Mouse (Mus musculus): Measurements from ENCODE around the gene Pitx2. TPM values are rescaled to one million over a fixed set of nuclear protein-coding genes. Genes with fewer than 3 reads are reported as not detected.
A peak's percentile ranks its signal among the peaks of the same experiment; 100 is the strongest.

Pitx2 gene
- polyA plus RNA-seq, 1 experiment from 2014 or later: 16.1 TPM

DNA sequence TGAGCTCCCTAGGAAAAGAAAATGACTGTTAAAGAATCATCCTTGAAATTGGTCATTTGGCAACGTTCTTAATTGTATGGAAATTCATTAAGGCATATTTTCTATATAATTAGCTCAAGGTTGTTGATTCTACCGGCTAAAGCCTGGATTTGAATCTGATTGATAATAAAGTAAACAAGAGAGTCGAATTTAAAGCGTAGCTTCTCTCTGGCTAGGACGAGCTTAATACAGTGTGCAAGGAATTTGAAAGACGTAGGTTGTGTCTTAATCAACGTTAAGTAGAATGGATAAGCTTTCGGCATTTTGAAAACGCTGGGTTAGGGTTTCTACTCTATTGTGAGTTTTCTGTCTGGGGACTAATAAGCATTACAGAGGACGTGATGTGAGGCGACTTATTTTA is 13.1 kb downstream of the Pitx2 start:
- peaks cover 5% of the 10 kb centered on the region for H3K4me1 ChIP-seq (ENCODE audit: control insufficient read depth, insufficient read depth, low read length)
- no peak for ATAC-seq (ENCODE audit: insufficient read depth, low FRiP score, low TSS enrichment)
- WGBS: 3% methylated on average over 11 of the region's 11 CpGs
- H3K27ac ChIP-seq (ENCODE audit: low read depth, low read length): no peak overlapping the region
- H3K36me3 ChIP-seq (ENCODE audit: control insufficient read depth, insufficient read depth, low read length): no peaks in the 10 kb centered on the region
- H3K9ac ChIP-seq (ENCODE audit: low read length): no peak overlapping the region
- H3K9me3 ChIP-seq (ENCODE audit: control insufficient read depth, low read length): no peaks in the 10 kb centered on the region
- peaks cover 95% of the 10 kb centered on the region for H3K27me3 ChIP-seq (ENCODE audit: control insufficient read depth, insufficient read depth, low read length)
- DNase-seq (ENCODE audit: low spot score): no peak
- no peak overlapping the region for H3K4me2 ChIP-seq (ENCODE audit: low read depth)
- no peak overlapping the region for H3K4me3 ChIP-seq (ENCODE audit: low read depth, low read length)

DNA sequence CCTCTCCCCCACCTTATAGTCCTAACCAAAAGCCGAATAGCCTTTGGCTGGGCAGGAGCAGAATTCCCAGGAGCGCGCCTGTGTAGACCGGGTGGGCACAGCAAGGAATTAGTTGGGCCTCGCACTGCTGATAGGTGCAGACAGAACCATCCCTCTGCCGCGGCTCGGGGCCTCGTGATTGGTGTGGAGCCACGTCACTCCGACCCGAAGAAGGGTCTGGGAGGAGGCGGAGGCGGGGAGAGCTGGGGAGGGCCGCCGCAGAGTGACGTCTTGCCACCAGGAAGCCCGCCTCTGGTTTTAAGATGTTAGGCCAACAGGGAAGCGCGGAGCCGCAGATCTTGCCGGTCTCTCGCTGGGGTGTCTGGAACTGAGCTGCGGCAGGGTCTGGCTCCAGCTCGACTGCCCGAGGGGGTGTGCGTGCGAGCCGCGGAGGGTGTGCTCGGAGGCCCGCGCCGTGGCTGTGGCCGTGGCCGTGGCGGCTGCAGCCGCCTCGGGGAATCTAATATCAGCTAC is 14.0 kb downstream of the Pitx2 start:
- ATAC-seq (ENCODE audit: insufficient read depth, low FRiP score, low TSS enrichment): peak; percentile 97
- Histone ChIP-seq H3K4me2 (ENCODE audit: low read depth) (peak overlapping the region; percentile 91), H3K36me3 (ENCODE audit: control insufficient read depth, insufficient read depth, low read length) (no peaks in the 10 kb centered on the region), H3K27me3 (ENCODE audit: control insufficient read depth, insufficient read depth, low read length) (peaks cover 95% of the 10 kb centered on the region), H3K4me3 (ENCODE audit: low read depth, low read length) (peak overlapping the region; percentile 45), H3K9ac (ENCODE audit: low read length) (no peak overlapping the region), H3K27ac (ENCODE audit: low read depth, low read length) (no peak overlapping the region), H3K9me3 (ENCODE audit: control insufficient read depth, low read length) (no peaks in the 10 kb centered on the region), H3K4me1 (ENCODE audit: control insufficient read depth, insufficient read depth, low read length) (peaks cover 5% of the 10 kb centered on the region)
- peak; percentile 93 for DNase-seq (ENCODE audit: low spot score)
- WGBS: under 1% methylated on average over 39 of the region's 39 CpGs

GRCm38 (mm10) chr3:129214146-129214665 is 14.5 kb downstream of the Pitx2 start:
- ATAC-seq (ENCODE audit: insufficient read depth, low FRiP score, low TSS enrichment) (peak; percentile 15), DNase-seq (ENCODE audit: low spot score) (peak; percentile 64)
- Histone ChIP-seq H3K9ac (ENCODE audit: low read length) (no peak overlapping the region; the same call in 1 of the 2 replicates), H3K4me1 (ENCODE audit: control insufficient read depth, insufficient read depth, low read length) (peaks cover 5% of the 10 kb centered on the region), H3K27ac (ENCODE audit: low read depth, low read length) (no peak overlapping the region), H3K9me3 (ENCODE audit: control insufficient read depth, low read length) (no peaks in the 10 kb centered on the region), H3K36me3 (ENCODE audit: control insufficient read depth, insufficient read depth, low read length) (no peaks in the 10 kb centered on the region), H3K4me3 (ENCODE audit: low read depth, low read length) (peak overlapping the region; percentile 45), H3K27me3 (ENCODE audit: control insufficient read depth, insufficient read depth, low read length) (peaks cover 93% of the 10 kb centered on the region), H3K4me2 (ENCODE audit: low read depth) (peak overlapping the region; percentile 91)
- 0% methylated on average over 34 of the region's 34 CpGs for WGBS

DNA sequence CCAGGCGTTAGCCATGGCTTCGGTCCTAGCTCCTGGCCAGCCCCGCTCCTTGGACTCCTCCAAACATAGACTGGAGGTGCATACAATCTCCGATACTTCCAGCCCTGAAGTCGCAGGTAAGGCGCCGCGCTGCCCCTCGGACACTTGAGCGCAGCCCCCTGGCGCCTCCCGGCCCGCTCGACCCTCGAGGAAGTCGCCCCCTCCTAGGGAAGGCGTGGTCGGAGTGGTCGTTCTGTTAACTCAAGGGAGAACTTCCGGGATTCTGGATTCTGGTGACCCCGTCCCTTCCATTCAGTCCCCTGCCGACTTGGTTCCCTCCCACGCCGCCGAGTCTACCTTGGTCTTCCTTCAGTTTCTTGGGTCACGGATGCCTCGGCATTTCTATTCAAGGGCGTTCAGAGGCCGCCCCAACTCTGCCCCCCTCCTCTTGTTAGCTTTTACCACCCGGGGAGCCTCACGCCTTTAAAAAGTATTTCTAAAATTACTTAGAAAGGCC is 15.0 kb downstream of the Pitx2 start:
- Histone ChIP-seq H3K9ac (ENCODE audit: low read length) (no peak overlapping the region; the same call in 1 of the 2 replicates), H3K36me3 (ENCODE audit: control insufficient read depth, insufficient read depth, low read length) (no peaks in the 10 kb centered on the region), H3K27ac (ENCODE audit: low read depth, low read length) (no peak overlapping the region), H3K4me2 (ENCODE audit: low read depth) (peak overlapping the region; percentile 91), H3K27me3 (ENCODE audit: control insufficient read depth, insufficient read depth, low read length) (peaks cover 91% of the 10 kb centered on the region), H3K4me3 (ENCODE audit: low read depth, low read length) (peak overlapping the region; percentile 45), H3K9me3 (ENCODE audit: control insufficient read depth, low read length) (no peaks in the 10 kb centered on the region), H3K4me1 (ENCODE audit: control insufficient read depth, insufficient read depth, low read length) (peaks cover 5% of the 10 kb centered on the region)
- 0% methylated on average over 30 of the region's 31 CpGs for WGBS
- ATAC-seq (ENCODE audit: insufficient read depth, low FRiP score, low TSS enrichment) (no peak; the same call in 1 of the 2 replicates), DNase-seq (ENCODE audit: low spot score) (peak; percentile 47)

DNA sequence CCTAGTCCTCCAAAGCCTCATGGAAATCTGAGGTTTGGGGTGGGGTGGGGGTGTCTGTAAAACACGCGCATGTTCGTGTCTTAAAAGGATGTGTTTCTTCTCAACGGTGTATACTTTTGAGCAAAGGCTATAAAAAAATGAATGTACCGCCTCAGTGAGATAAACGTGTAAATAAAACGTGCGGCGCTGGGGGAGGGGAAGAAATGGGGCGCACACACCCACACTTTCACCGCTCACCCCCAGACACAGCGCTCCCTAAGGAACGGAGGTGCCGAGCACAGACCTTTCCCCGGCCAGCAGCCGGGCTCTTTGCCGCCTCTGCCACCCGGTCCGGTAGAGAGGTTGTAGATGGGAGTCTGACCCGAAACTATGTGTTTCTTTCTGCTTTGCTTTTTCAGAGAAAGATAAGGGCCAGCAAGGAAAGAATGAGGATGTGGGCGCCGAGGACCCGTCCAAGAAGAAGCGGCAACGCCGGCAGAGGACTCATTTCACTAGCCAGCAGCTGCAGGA is 15.6 kb downstream of the Pitx2 start:
- ATAC-seq (ENCODE audit: insufficient read depth, low FRiP score, low TSS enrichment): no peak
- no peak overlapping the region for H3K9ac ChIP-seq (ENCODE audit: low read length)

GRCm38 (mm10) chr3:129215751-129216331 is 16.2 kb downstream of the Pitx2 start:
- Histone ChIP-seq H3K36me3 (ENCODE audit: control insufficient read depth, insufficient read depth, low read length) (no peaks in the 10 kb centered on the region), H3K9ac (ENCODE audit: low read length) (no peak overlapping the region), H3K27ac (ENCODE audit: low read depth, low read length) (no peak overlapping the region), H3K27me3 (ENCODE audit: control insufficient read depth, insufficient read depth, low read length) (peaks cover 88% of the 10 kb centered on the region), H3K9me3 (ENCODE audit: control insufficient read depth, low read length) (no peaks in the 10 kb centered on the region), H3K4me3 (ENCODE audit: low read depth, low read length) (peak overlapping the region; percentile 13; the same call in 1 of the 2 replicates), H3K4me2 (ENCODE audit: low read depth) (0 out of 2 replicates have a peak overlapping the region, but pooled peaks have one; percentile 22), H3K4me1 (ENCODE audit: control insufficient read depth, insufficient read depth, low read length) (peaks cover 5% of the 10 kb centered on the region)
- ATAC-seq (ENCODE audit: insufficient read depth, low FRiP score, low TSS enrichment) (no peak), DNase-seq (ENCODE audit: low spot score) (peak; percentile 74)
- WGBS: under 1% methylated on average over 35 of the region's 35 CpGs

More for the DNA sequence above, 15.6 kb downstream of the Pitx2 start:
- Histone ChIP-seq H3K9me3 (ENCODE audit: control insufficient read depth, low read length) (no peaks in the 10 kb centered on the region), H3K27me3 (ENCODE audit: control insufficient read depth, insufficient read depth, low read length) (peaks cover 91% of the 10 kb centered on the region), H3K4me3 (ENCODE audit: low read depth, low read length) (peak overlapping the region; percentile 45), H3K4me2 (ENCODE audit: low read depth) (no peak overlapping the region; the same call in 1 of the 2 replicates), H3K27ac (ENCODE audit: low read depth, low read length) (no peak overlapping the region), H3K4me1 (ENCODE audit: control insufficient read depth, insufficient read depth, low read length) (peaks cover 5% of the 10 kb centered on the region), H3K36me3 (ENCODE audit: control insufficient read depth, insufficient read depth, low read length) (no peaks in the 10 kb centered on the region)
- peak; percentile 56 for DNase-seq (ENCODE audit: low spot score)
- under 1% methylated on average over 26 of the region's 26 CpGs for WGBS

- H3K36me3 ChIP-seq (ENCODE audit: control insufficient read depth, insufficient read depth, low read length): no peaks in the 10 kb centered on the region
- no peak for DNase-seq (ENCODE audit: low spot score)
- H3K27ac ChIP-seq (ENCODE audit: low read depth, low read length): no peak overlapping the region
- ATAC-seq (ENCODE audit: insufficient read depth, low FRiP score, low TSS enrichment): no peak
- peaks cover 87% of the 10 kb centered on the region for H3K27me3 ChIP-seq (ENCODE audit: control insufficient read depth, insufficient read depth, low read length)
- peaks cover 5% of the 10 kb centered on the region for H3K4me1 ChIP-seq (ENCODE audit: control insufficient read depth, insufficient read depth, low read length)
- under 1% methylated on average over 9 of the region's 9 CpGs for WGBS
- no peaks in the 10 kb centered on the region for H3K9me3 ChIP-seq (ENCODE audit: control insufficient read depth, low read length)
- no peak overlapping the region for H3K4me2 ChIP-seq (ENCODE audit: low read depth)
- H3K4me3 ChIP-seq (ENCODE audit: low read depth, low read length): no peak overlapping the region
- H3K9ac ChIP-seq (ENCODE audit: low read length): no peak overlapping the region
Observed at GRCm38 (mm10) chr3:129216491-129216890, 16.8 kb downstream of the Pitx2 start.

DNA sequence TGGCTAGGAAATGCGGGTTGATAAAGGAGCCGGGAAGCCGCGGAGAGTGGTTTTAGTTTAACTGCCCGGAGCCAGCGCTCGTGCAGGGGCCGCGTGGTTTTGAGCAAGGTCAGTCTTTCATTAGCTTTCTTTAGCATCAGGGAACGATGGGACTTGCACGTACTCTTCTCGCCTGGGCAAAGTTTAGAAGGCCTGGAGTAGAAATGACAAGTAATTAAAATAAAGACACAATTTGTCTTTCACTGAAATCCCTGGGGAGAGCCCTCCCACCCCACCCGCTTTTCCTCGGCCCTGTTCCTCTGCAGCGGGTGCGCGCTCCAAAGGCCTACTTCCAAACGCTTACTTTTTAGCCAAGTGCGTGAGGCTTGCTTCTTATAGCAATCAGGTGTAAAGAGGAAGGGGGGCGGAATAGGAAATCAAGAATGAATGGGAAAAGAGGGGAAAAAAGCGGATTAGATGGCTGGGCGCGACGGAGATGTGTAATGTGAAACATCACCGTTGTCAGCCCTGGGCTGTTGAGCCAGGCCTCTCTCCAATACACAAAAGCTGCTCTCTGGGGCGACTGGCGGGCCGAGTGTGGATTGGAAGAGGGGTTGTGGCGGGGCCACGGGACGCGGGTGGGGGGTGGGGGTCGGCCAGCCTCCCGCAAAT is 17.4 kb downstream of the Pitx2 start:
- H3K36me3 ChIP-seq (ENCODE audit: control insufficient read depth, insufficient read depth, low read length): no peaks in the 10 kb centered on the region
- H3K4me3 ChIP-seq (ENCODE audit: low read depth, low read length): no peak overlapping the region
- H3K27ac ChIP-seq (ENCODE audit: low read depth, low read length): no peak overlapping the region
- WGBS: under 1% methylated on average over 34 of the region's 34 CpGs
- H3K4me1 ChIP-seq (ENCODE audit: control insufficient read depth, insufficient read depth, low read length): peaks cover 5% of the 10 kb centered on the region
- no peak overlapping the region for H3K9ac ChIP-seq (ENCODE audit: low read length)
- H3K4me2 ChIP-seq (ENCODE audit: low read depth): no peak overlapping the region
- H3K9me3 ChIP-seq (ENCODE audit: control insufficient read depth, low read length): no peaks in the 10 kb centered on the region
- ATAC-seq (ENCODE audit: insufficient read depth, low FRiP score, low TSS enrichment) (no peak), DNase-seq (ENCODE audit: low spot score) (peak; percentile 57)
- peaks cover 87% of the 10 kb centered on the region for H3K27me3 ChIP-seq (ENCODE audit: control insufficient read depth, insufficient read depth, low read length)
